Mouse (Mus musculus) right cerebral cortex, postnatal 4 days (tissue): Measurements from ENCODE around the gene Rnf146.
"Not testable (repeated sequence)": the region's sequence is repeated elsewhere in the genome, so short reads cannot be mapped to it uniquely, and the experiment has no call there.

ENCODE experiments used
- DNase-seq: peaks from one replicate; pipeline ENCODE4 v3.0.0-alpha.2; 2022

Rnf146 gene

DNA sequence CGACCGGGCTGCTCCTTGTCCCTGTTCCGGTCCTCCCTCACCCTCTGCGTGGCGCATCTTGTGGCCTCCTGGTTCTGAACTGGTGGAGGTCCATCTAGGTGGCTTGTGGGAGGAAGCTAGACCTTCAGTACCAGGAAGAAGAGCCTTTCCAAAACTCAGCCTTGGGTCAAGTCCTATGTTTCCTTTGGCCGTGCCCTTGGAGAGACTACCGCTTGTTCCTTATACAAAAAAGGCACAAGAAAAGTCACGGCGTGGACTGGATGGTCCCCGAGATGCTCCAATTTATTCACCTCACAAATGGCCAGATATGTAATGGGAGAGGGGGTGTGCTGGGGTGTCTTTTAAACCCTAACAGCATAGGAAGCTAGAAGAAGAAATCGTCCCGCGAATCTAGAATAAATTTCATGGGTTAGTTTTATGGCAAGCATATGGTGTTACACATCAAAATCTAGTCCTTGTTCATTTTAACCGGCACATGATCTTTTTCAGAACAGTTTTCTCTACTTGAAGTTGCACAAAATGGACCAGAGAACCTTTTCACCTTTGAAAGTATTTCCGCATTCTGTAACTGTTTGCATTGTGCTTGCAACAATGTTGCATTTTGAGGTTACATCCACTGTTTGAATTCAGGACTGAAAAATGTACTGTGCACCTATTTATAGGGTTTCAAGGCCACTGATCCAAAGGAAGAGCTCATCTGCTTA lies at the start of gene Rnf146:
Rnf146 (minus strand) TSS at position 246 of the 704 bp plus-strand sequence.
- DNase-seq = no peak

- no peak for DNase-seq
Measured at GRCm38 (mm10) chr10:29402656-29403268, 40.5 kb upstream of the Rnf146 start.

- not testable (repeated sequence) for DNase-seq
Measured at GRCm38 (mm10) chr10:29394890-29395289, 32.6 kb upstream of the Rnf146 start.

GRCm38 (mm10) chr10:29381558-29381957 lies 19.3 kb upstream of the Rnf146 start:
- no peak for DNase-seq

GRCm38 (mm10) chr10:29374065-29374464 lies 11.8 kb upstream of the Rnf146 start:
- DNase-seq = no peak

GRCm38 (mm10) chr10:29361464-29362196 lies 612 bp downstream of the Rnf146 start:
- peak; percentile 90 for DNase-seq

- no peak for DNase-seq
Measured at GRCm38 (mm10) chr10:29361095-29361463, 1.2 kb downstream of the Rnf146 start.

DNA sequence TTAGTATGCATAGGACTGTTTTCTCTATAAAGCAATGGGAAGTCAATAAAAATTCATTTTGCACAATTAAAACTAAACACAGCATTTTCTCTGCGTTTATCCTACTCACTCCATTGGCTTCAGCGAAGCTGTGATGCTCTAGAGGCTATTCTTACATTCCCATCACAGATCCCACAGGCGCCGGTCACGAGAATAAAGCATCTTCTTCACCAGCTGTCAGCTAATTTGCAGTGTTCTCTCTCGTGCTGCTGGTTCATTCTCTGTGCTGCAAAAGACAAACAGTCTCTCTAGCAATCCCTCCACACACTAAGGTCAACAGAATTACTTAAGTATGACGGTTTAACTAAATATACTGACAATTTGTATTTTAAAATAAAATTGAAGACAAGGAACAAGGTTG lies 8.1 kb downstream of the Rnf146 start:
- DNase-seq = no peak

- DNase-seq = no peak
Measured at GRCm38 (mm10) chr10:29352575-29352974, 9.7 kb downstream of the Rnf146 start.

GRCm38 (mm10) chr10:29351420-29351819 lies 10.8 kb downstream of the Rnf146 start:
- no peak for DNase-seq

DNA sequence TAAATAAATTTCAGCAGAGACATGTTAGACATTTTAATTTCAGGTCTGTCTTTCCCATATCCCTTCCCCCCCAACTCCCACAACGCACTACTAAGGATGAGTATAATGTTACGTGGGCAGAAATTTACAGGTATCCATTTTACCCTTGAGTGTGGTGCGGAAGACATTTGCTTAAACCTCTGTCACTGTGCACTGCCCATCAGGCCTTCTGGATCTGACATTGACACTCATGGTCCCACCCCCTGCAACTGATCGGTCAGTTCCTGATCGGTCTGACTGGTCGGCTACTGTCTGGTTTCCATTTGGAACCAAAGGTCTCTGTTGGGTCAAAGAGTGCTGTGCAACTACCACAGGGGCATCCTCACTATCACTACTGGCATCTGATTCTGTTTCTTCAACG lies 15.6 kb downstream of the Rnf146 start:
- DNase-seq = no peak

DNA sequence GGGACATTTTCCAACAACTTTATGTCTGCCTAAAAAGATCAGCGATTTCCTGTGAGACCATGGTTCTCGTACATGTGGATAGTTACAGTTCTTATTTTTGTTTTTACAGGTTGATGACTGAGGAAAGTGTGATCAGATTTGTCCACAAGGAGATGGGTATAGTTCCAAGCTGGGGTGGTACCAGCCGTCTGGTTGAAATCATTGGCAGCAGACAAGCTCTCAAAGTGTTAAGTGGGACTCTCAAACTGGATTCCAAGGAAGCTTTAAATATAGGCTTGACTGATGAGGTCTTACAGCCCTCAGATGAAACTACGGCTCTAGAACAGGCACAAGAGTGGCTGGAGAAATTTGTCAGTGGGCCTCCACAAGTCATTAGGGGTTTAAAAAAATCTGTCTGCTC lies 18.0 kb downstream of the Rnf146 start:
- peak; percentile 51 for DNase-seq

DNA sequence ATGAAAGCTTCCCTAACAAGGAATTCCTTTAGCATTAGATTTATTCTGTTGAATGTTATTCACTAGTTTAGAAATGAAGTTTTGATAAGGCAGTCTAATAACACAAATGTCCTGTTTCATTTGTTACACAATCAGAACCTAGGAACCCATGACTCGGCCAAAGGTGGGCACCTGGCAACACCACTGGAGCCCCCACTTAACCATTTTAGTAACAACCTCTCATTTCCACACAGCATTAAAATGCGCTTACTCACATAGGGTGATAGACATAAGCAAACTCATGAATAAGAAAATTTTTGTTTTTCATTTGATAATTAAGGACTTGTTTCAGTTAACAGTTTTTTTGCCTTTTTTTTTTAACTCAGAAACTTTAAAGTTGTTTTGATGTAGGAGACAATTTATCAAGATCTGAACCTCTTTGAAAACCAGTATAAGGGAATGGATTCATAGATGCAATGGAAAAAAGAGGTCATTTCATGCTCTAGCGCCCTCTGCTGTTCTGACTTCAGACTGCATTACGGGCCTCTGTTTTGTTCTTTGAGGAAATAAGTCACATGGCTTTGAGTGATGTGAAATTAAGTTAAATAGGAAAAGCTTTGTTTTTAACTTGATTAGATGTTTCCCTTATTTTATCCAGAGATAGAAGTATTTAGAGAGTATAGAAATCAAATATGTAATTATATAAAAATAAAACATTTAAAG lies 23.7 kb downstream of the Rnf146 start:
- peak; percentile 68 for DNase-seq

GRCm38 (mm10) chr10:29333836-29334235 lies 28.4 kb downstream of the Rnf146 start:
- DNase-seq = no peak

DNA sequence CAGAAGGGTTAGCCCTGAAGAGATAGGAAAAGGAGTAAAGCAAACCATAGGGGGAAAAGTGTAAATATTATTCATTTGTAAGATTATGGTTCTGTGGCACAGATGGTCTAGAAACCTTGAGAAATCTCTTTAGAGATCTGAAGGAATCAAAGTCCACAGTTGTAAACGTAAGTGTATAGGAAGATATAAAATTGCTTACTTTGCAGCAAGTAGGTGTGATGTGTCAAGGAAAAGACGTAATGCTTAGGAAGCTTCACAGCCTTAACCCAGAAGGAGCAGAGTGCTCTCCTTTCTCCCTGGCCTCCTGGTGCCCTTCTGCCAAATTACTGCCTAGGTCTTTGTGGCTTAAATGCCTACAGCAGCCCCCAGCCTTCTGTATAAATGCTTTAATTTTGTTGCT lies 37.4 kb downstream of the Rnf146 start:
- DNase-seq = no peak

GRCm38 (mm10) chr10:29313905-29314304 lies 48.3 kb downstream of the Rnf146 start:
- no peak for DNase-seq

DNA sequence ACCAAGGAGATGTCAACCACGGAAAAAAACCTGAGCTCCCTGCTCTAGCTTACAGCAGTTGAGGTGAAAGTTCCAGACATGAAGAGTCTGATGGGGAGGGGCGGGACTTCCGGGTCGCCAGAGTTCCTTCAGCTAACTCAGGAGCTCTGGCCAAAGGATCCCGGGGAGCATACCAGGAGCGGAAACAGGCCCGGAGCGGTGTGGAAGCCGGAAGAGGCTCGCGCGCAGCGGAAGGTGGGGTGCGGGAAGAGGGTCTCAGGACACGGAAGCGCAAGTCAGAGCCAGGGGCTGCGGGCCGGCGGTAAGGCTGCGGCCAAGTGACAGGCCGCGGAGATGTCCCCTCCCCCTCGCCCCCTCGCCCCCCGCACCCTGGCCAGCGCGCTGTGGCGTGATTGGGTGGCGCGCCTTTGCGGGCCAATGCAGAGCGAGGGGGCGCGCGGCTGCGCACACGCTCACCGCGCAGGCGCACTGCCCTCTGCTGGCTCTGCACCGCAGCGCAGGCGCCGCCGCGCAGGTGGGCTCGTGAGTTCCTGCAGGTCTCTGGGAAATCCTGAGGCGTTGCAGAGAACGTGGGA lies 49.1 kb downstream of the Rnf146 start, which contains the start of gene Echdc1:
Echdc1 (plus strand) TSS at position 103 of the 575 bp plus-strand sequence.
- peak; percentile 83 for DNase-seq

DNA sequence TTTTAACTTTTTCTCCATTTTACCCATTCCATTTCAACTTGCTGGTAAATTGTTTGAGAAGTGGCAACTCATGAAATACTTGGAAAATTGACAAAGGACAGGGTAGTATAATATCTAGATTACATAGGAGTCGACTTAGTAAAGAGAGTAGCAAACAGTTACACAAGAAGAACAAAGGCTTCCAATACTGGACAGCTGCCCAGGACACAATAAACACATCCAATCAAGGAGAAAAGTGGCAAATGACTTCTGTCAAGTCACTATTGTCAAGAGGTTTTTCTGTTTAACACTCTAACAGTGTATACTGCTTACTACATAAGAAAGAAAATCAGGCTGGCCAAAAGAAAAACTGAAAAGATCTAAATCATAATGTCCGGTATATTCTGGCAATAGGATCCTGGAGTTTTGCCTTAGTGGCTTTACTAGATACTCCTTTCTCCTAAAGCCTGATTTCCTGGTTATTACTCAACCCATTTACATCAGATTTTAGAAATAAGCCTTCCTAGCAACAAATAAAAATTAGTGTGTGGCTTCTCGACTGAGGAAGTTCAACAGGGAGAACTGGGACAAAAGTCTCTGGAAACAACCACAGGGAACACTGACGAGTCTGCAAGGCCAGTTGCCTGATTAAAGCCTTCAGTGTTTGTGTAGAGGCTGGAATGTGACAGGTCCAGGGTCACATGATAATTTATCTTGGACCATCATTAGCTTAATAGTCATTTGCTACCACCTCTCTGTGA lies 50.6 kb downstream of the Rnf146 start:
- DNase-seq = no peak

DNA sequence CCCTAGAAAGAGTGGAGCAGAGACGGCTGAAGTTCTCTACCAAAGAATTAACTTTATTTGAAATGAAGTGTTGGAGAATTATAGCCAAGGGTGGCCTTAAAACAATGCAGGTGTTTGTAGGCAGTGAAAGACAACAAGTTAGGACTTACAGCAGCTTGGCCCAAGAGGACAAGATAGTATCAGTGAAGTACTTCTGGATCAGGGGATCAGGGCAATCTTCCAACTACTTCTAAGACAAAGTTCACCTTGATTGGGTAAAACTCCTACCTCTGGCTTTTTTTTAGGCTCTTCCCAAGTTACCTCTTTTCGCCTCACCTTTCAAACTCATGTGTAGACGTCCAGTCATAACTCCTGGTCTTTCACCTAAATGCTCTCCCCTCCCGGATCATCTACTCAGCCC lies 60.0 kb downstream of the Rnf146 start:
- no peak for DNase-seq
